Mouse (Mus musculus) thymus, adult 2 months (tissue): ENCODE measurements around the gene Fchsd2.

Experiments used
- CTCF ChIP-seq: fragments of 200-500 bp; IDR thresholded peaks from 2 replicates; pipeline ENCODE4 v1.5.1; 2012; ENCODE audit warnings: mild to moderate bottlenecking, control low read depth, low read length, moderate library complexity, borderline replicate concordance; ENCODE audit not compliant: control insufficient read depth, poor library complexity, insufficient read depth; ENCODE audit errors: extremely low read depth
- POLR2A ChIP-seq: fragments of 200-500 bp; IDR thresholded peaks from 2 replicates; pipeline ENCODE4 v1.6.1; 2012; ENCODE audit warnings: mild to moderate bottlenecking, low read length, control low read depth, moderate library complexity; ENCODE audit not compliant: control insufficient read depth, poor library complexity, insufficient read depth; ENCODE audit errors: extremely low read depth

GRCm38 (mm10) chr7:101327263-101327662, 234.6 kb downstream of the Fchsd2 start:
- TF ChIP-seq POLR2A (no peak), CTCF (no peak)
